Mouse (Mus musculus) heart, embryonic 14.5 days (tissue): ENCODE measurements around the gene Spdl1. TPM values are rescaled to one million over a fixed set of nuclear protein-coding genes. Genes with fewer than 3 reads are reported as not detected.

ENCODE experiments used
- ATAC-seq: fragments of 200-750 bp; cut with Nextera tagmentation; 2 replicates; pipeline ENCODE4 v1.8.0; 2017; ENCODE audit warnings: low read depth, moderate TSS enrichment; ENCODE audit not compliant: insufficient number of reproducible peaks, insufficient read depth, low FRiP score
- H3K27ac ChIP-seq, 2 experiments: fragments of 200-500 bp in 1 of 2; fragments of 300-500 bp in 1 of 2; sonication (generic) in 1 of 2; replicated peaks in 1 of 2; 2 replicates each; pipeline ENCODE4 v1.5.1; 2012 to 2014; ENCODE audit warnings: low read depth in 2 of 2, low read length in 2 of 2, control low read depth in 1 of 2, mild to moderate bottlenecking in 1 of 2, mixed read lengths in 1 of 2; ENCODE audit not compliant: control insufficient read depth in 1 of 2, insufficient read depth in 1 of 2
- H3K27me3 ChIP-seq: fragments of 300-500 bp; sonication (generic); 2 replicates; pipeline ENCODE4 v1.6.1; 2014; ENCODE audit warnings: mild to moderate bottlenecking, low read length, control low read depth; ENCODE audit not compliant: control insufficient read depth, insufficient read depth
- H3K36me3 ChIP-seq: fragments of 300-500 bp; sonication (generic); 2 replicates; pipeline ENCODE4 v1.6.1; 2014; ENCODE audit warnings: mild to moderate bottlenecking, control low read depth, low read length, mixed read lengths; ENCODE audit not compliant: control insufficient read depth, insufficient read depth
- H3K4me1 ChIP-seq, 2 experiments: fragments of 200-500 bp in 1 of 2; fragments of 300-500 bp in 1 of 2; sonication (generic) in 1 of 2; 2 replicates each; pipeline ENCODE4 v1.6.1; 2012 to 2014; ENCODE audit warnings: low read length in 2 of 2, control low read depth in 1 of 2, mixed read lengths in 1 of 2; ENCODE audit not compliant: control insufficient read depth in 2 of 2, insufficient read depth in 2 of 2
- H3K4me2 ChIP-seq: fragments of 300-500 bp; sonication (generic); 2 replicates; pipeline ENCODE4 v1.6.1; 2014; ENCODE audit warnings: mild to moderate bottlenecking, low read length
- H3K4me3 ChIP-seq, 2 experiments: fragments of 200-500 bp in 1 of 2; fragments of 300-500 bp in 1 of 2; sonication (generic) in 1 of 2; 2 replicates each; pipeline ENCODE4 v1.5.1; 2012 to 2014; ENCODE audit warnings: low read length in 2 of 2, mild to moderate bottlenecking in 2 of 2, control low read depth in 1 of 2, low read depth in 1 of 2, moderate library complexity in 1 of 2; ENCODE audit not compliant: control insufficient read depth in 1 of 2, insufficient read depth in 1 of 2
- H3K9ac ChIP-seq: fragments of 300-500 bp; sonication (generic); 2 replicates; pipeline ENCODE4 v1.6.1; 2014; ENCODE audit warnings: mild to moderate bottlenecking, low read length
- H3K9me3 ChIP-seq: fragments of 300-500 bp; sonication (generic); 2 replicates; pipeline ENCODE4 v1.6.1; 2016; ENCODE audit warnings: low read length, control low read depth; ENCODE audit not compliant: control insufficient read depth
- WGBS: fragments of 180-500 bp; shearing (Covaris S2); extraction: QIAGEN DNeasy Blood & Tissue Kit; methylation state at CpG from one replicate; pipeline ENCODE4 v1.1.7; 2014; 5-methylcytosine and 5-hydroxymethylcytosine counted together
- polyA plus RNA-seq: library from polyadenylated mRNA; unstranded; fragments of >200 nt; fragmentation: Nextera tagmentation; extraction: Ambion mirVana; gene quantifications from 2 replicates; pipeline ENCODE4 v1.2.1, GENCODE M21; 2014

Spdl1 gene
- 13.1 and 14.8 TPM in 2 replicates for polyA plus RNA-seq

- Histone ChIP-seq H3K4me1 (peaks cover 7 to 12% of the 10 kb centered on the region in 2 experiments), H3K4me2 (peak within 1 kb of the TSS; percentile 92), H3K9me3 (no peaks in the 10 kb centered on the region), H3K4me3 (peak within 1 kb of the TSS; percentile 51 to 96), H3K27ac (peak within 1 kb of the TSS; percentile 57 to 88), H3K27me3 (no peaks in the 10 kb centered on the region), H3K36me3 (peaks cover 23% of the 10 kb centered on the region), H3K9ac (peak within 1 kb of the TSS; percentile 83)
- WGBS, result under 1% methylated on average over 49 of the region's 49 CpGs
- ATAC-seq, result peak; percentile 87
Measured at GRCm38 (mm10) chr11:34833318-34834086, at the start of gene Spdl1. Spdl1 (minus strand) TSS chr11:34833641.

GRCm38 (mm10) chr11:34881528-34881927 is 48.1 kb upstream of the Spdl1 start:
- Histone ChIP-seq H3K9ac (no peak overlapping the region), H3K27me3 (no peaks in the 10 kb centered on the region), H3K36me3 (no peaks in the 10 kb centered on the region), H3K4me1 (no peaks in the 10 kb centered on the region), H3K4me2 (no peak overlapping the region), H3K9me3 (no peaks in the 10 kb centered on the region), H3K27ac (no peak overlapping the region), H3K4me3 (no peak overlapping the region)
- no peak for ATAC-seq
- WGBS, result 22% methylated on average over 5 of the region's 5 CpGs

- no peaks in the 10 kb centered on the region for H3K27me3 ChIP-seq
- H3K4me3 ChIP-seq, result no peak overlapping the region
- H3K9me3 ChIP-seq, result no peaks in the 10 kb centered on the region
- H3K9ac ChIP-seq, result no peak overlapping the region
- H3K36me3 ChIP-seq, result no peaks in the 10 kb centered on the region
- 72% methylated on average over 1 of the region's 1 CpGs for WGBS
- no peak for ATAC-seq
- no peaks in the 10 kb centered on the region for H3K4me1 ChIP-seq
- H3K27ac ChIP-seq, result no peak overlapping the region
- H3K4me2 ChIP-seq, result no peak overlapping the region
Measured at GRCm38 (mm10) chr11:34879678-34880077, 46.2 kb upstream of the Spdl1 start.

GRCm38 (mm10) chr11:34873861-34874260 is 40.4 kb upstream of the Spdl1 start:
- Histone ChIP-seq H3K4me1 (no peaks in the 10 kb centered on the region), H3K4me3 (no peak overlapping the region), H3K9me3 (no peaks in the 10 kb centered on the region), H3K36me3 (no peaks in the 10 kb centered on the region), H3K4me2 (no peak overlapping the region), H3K9ac (no peak overlapping the region), H3K27me3 (no peaks in the 10 kb centered on the region), H3K27ac (no peak overlapping the region)
- WGBS, result 76% methylated on average over 2 of the region's 2 CpGs
- ATAC-seq, result no peak

DNA sequence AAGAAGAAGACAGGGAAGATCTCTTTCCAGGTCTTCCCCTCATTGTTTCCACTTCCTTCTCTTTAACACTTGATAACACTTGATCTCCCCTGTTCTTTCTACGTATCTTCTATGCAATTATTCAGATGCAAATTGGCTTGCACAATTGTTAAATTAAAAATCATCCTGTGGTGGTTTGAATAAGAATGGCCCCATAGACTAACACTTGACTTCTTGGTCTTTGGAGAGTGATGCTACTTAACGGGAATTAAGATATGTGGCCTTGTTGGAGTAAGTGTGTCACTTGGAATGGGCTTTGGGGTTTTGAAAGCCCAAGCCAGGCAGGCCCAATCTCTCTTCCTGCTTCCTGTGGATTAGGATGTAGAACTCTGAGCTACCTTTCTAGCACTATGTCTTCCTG is 39.0 kb upstream of the Spdl1 start:
- no peaks in the 10 kb centered on the region for H3K27me3 ChIP-seq
- no peak overlapping the region for H3K9ac ChIP-seq
- no peak overlapping the region for H3K4me2 ChIP-seq
- no peak overlapping the region for H3K27ac ChIP-seq
- WGBS, result 73% methylated on average over 2 of the region's 2 CpGs
- no peaks in the 10 kb centered on the region for H3K9me3 ChIP-seq
- H3K4me1 ChIP-seq, result no peaks in the 10 kb centered on the region
- no peak overlapping the region for H3K4me3 ChIP-seq
- H3K36me3 ChIP-seq, result no peaks in the 10 kb centered on the region
- ATAC-seq, result no peak

GRCm38 (mm10) chr11:34871991-34872390 is 38.5 kb upstream of the Spdl1 start:
- H3K9me3 ChIP-seq, result no peaks in the 10 kb centered on the region
- H3K9ac ChIP-seq, result no peak overlapping the region
- no peak overlapping the region for H3K4me2 ChIP-seq
- no peaks in the 10 kb centered on the region for H3K27me3 ChIP-seq
- H3K4me3 ChIP-seq, result no peak overlapping the region
- ATAC-seq, result no peak
- H3K27ac ChIP-seq, result no peak overlapping the region
- 74% methylated on average over 3 of the region's 3 CpGs for WGBS
- H3K4me1 ChIP-seq, result no peaks in the 10 kb centered on the region
- H3K36me3 ChIP-seq, result no peaks in the 10 kb centered on the region

GRCm38 (mm10) chr11:34871456-34871855 is 38.0 kb upstream of the Spdl1 start:
- no peak for ATAC-seq

DNA sequence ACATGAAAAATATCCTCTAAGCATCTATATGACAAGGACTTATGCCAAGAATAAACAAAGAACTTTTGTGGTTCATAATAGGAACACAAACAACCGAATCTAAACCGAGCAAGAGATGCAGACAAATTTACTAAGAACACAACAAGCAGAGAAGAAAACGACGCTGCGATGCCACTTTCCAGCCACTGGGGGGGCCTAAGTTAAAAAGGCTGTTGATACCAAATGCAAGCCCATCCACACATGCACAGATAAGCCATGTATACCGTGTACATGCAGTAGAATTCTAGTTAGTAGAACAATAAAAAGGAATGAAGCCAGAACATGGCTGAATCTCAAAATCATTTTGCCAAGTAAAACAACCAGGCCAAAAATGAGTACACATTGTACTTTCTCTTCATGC is 35.2 kb upstream of the Spdl1 start:
- H3K4me3 ChIP-seq, result no peak overlapping the region
- H3K9me3 ChIP-seq, result no peaks in the 10 kb centered on the region
- no peak overlapping the region for H3K4me2 ChIP-seq
- H3K4me1 ChIP-seq, result no peaks in the 10 kb centered on the region
- no peak overlapping the region for H3K9ac ChIP-seq
- ATAC-seq, result no peak
- WGBS, result 34% methylated on average over 6 of the region's 6 CpGs
- H3K36me3 ChIP-seq, result no peaks in the 10 kb centered on the region
- H3K27ac ChIP-seq, result no peak overlapping the region
- no peaks in the 10 kb centered on the region for H3K27me3 ChIP-seq

More at GRCm38 (mm10) chr11:34871456-34871855, 38.0 kb upstream of the Spdl1 start:
- Histone ChIP-seq H3K27me3 (no peaks in the 10 kb centered on the region), H3K9ac (no peak overlapping the region), H3K4me1 (no peaks in the 10 kb centered on the region), H3K36me3 (no peaks in the 10 kb centered on the region), H3K4me3 (no peak overlapping the region), H3K9me3 (no peaks in the 10 kb centered on the region), H3K27ac (no peak overlapping the region), H3K4me2 (no peak overlapping the region)
- WGBS, result 59% methylated on average over 3 of the region's 3 CpGs
